Mouse (Mus musculus): ENCODE data around the gene Gm13290. TPM values are rescaled to one million over a fixed set of nuclear protein-coding genes. Genes with fewer than 3 reads are reported as not detected.
"Not testable (repeated sequence)": the region's sequence is repeated elsewhere in the genome, so short reads cannot be mapped to it uniquely, and the experiment has no call there.

The Gm13290 gene
- total RNA-seq, 2 experiments from 2014 or later, result not detected

DNA sequence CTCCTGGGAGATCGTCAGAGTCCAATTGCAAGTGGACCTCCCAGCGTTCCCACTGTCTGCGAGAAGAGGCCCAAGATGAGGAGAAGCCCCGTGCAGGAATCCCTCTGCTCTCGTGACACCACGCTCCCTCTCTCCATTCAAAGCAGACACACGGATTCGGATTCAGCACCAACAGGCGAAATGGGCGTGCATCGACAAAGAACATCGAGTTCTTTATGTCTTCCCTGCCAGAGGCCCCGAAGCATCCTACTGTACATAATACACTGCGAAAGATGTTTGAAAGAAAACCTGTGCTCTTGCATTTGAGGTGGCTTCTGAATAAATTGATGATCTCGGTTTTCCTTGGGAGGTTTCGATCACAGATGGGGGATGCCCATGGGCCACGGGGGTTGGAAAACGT lies 6.7 kb downstream of the Gm13290 start:
- intact Hi-C loops (cut with DNase I); DNase-seq: not testable (repeated sequence)

GRCm38 (mm10) chr4:88781831-88782230 lies 8.2 kb downstream of the Gm13290 start, which contains the start of gene Ifnz:
Gene Ifnz (plus strand): TSS chr4:88782131.
- DNase-seq; intact Hi-C loops (cut with DNase I): not testable (repeated sequence)

DNA sequence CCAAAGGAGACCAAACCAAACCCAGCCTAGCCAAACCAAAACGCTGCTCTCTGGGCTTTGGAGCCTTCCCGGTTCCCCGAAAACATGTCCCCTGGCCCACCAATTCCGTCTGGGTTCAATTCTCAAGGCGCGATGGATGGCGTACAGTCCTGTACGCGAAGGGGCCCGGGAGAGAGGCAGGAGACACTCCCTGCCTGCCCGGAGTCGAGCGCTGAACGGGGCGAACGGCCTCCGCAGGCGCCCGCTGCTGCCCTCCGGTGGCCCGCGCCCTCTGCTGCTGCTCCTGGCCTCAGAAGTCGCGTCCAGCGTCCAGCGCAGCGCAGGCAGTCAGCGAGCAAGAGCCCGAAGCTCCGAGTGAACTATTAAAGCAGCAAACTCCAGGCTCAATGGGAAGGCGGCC lies 8.7 kb downstream of the Gm13290 start:
- DNase-seq; intact Hi-C loops (cut with DNase I): not testable (repeated sequence)

DNA sequence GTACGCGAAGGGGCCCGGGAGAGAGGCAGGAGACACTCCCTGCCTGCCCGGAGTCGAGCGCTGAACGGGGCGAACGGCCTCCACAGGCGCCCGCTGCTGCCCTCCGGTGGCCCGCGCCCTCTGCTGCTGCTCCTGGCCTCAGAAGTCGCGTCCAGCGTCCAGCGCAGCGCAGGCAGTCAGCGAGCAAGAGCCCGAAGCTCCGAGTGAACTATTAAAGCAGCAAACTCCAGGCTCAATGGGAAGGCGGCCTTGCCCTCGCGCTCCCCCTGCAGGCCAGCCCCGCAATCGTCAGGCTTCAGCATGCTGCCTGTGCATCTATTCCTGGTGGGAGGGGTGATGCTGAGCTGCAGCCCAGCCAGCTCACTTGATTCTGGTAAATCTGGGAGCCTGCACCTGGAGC lies 11.8 kb downstream of the Gm13290 start, which contains the start of gene Gm13276:
TSS of gene Gm13276 (plus strand) at position 301 of the 400 bp plus-strand sequence.
- intact Hi-C loops (cut with DNase I); DNase-seq: not testable (repeated sequence)

GRCm38 (mm10) chr4:88788402-88788801 lies 14.8 kb downstream of the Gm13290 start, which contains the start of gene Gm13277:
Gene Gm13277 (plus strand): TSS chr4:88788632.
- peak; percentile 56 to 63 for DNase-seq
- intact Hi-C loops (cut with DNase I), result not testable (repeated sequence)

DNA sequence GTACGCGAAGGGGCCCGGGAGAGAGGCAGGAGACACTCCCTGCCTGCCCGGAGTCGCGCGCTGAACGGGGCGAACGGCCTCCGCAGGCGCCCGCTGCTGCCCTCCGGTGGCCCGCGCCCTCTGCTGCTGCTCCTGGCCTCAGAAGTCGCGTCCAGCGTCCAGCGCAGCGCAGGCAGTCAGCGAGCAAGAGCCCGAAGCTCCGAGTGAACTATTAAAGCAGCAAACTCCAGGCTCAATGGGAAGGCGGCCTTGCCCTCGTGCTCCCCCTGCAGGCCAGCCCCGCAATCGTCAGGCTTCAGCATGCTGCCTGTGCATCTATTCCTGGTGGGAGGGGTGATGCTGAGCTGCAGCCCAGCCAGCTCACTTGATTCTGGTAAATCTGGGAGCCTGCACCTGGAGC lies 17.6 kb downstream of the Gm13290 start, which contains the start of gene Gm13278:
TSS of gene Gm13278 (plus strand) at position 301 of the 400 bp plus-strand sequence.
- DNase-seq; intact Hi-C loops (cut with DNase I): not testable (repeated sequence)

- DNase-seq, result peak; percentile 67 to 87
- intact Hi-C loops (cut with DNase I), result not testable (repeated sequence)
Measured at GRCm38 (mm10) chr4:88793936-88794675, 20.5 kb downstream of the Gm13290 start, which contains the start of gene Gm13275. Gene Gm13275 (plus strand): TSS chr4:88794487.

- DNase-seq; intact Hi-C loops (cut with DNase I): not testable (repeated sequence)
Measured at GRCm38 (mm10) chr4:88797097-88797496, 23.5 kb downstream of the Gm13290 start, which contains the start of gene Gm13279. Gene Gm13279 (plus strand): TSS chr4:88797397.

- DNase-seq; intact Hi-C loops (cut with DNase I): not testable (repeated sequence)
Measured at GRCm38 (mm10) chr4:88799365-88799764, 25.7 kb downstream of the Gm13290 start, which contains the start of gene Gm13285. Gene Gm13285 (plus strand): TSS chr4:88799665.

DNA sequence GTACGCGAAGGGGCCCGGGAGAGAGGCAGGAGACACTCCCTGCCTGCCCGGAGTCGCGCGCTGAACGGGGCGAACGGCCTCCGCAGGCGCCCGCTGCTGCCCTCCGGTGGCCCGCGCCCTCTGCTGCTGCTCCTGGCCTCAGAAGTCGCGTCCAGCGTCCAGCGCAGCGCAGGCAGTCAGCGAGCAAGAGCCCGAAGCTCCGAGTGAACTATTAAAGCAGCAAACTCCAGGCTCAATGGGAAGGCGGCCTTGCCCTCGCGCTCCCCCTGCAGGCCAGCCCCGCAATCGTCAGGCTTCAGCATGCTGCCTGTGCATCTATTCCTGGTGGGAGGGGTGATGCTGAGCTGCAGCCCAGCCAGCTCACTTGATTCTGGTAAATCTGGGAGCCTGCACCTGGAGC lies 29.3 kb downstream of the Gm13290 start, which contains the start of gene Gm13287:
TSS of gene Gm13287 (plus strand) at position 301 of the 400 bp plus-strand sequence.
- intact Hi-C loops (cut with DNase I); DNase-seq: not testable (repeated sequence)

GRCm38 (mm10) chr4:88805231-88805630 lies 31.6 kb downstream of the Gm13290 start, which contains the start of gene Gm13288:
Gene Gm13288 (plus strand): TSS chr4:88805531.
- DNase-seq; intact Hi-C loops (cut with DNase I): not testable (repeated sequence)

DNA sequence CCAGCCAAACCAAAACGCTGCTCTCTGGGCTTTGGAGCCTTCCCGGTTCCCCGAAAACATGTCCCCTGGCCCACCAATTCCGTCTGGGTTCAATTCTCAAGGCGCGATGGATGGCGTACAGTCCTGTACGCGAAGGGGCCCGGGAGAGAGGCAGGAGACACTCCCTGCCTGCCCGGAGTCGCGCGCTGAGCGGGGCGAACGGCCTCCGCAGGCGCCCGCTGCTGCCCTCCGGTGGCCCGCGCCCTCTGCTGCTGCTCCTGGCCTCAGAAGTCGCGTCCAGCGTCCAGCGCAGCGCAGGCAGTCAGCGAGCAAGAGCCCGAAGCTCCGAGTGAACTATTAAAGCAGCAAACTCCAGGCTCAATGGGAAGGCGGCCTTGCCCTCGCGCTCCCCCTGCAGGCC lies 32.1 kb downstream of the Gm13290 start:
- intact Hi-C loops (cut with DNase I), result not testable (repeated sequence)
- peak; percentile 23 to 29 for DNase-seq

DNA sequence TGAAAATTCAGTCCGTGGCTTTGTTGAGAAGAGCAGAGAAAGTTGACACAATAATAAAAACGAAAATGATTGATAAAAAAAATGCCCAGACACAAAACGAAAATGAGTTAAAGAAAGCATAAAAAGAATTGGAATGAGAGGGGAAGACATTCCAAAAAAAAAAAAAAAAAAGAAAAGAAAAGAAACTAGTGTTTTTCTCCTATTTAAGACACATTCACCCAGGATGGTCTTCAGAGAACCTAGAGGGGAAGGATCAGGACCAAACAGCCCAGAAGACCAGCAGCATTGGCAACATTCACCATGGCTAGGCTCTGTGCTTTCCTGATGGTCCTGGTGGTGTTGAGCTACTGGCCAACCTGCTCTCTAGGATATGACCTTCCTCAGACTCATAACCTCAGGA lies 42.3 kb downstream of the Gm13290 start, which contains the start of gene Ifna7:
TSS of gene Ifna7 (plus strand) at position 301 of the 400 bp plus-strand sequence.
- intact Hi-C loops (cut with DNase I), result no loop called here
- DNase-seq, result no peak

- intact Hi-C loops (cut with DNase I), result loop anchor here (5.0 kb wide), 1 partner anchor 137 kb away; the partner anchor contains the start of gene Ifna2
- no peak for DNase-seq
Measured at GRCm38 (mm10) chr4:88819659-88820058, 46.0 kb downstream of the Gm13290 start, which contains the start of gene Ifna11. Gene Ifna11 (plus strand): TSS chr4:88819959.

DNA sequence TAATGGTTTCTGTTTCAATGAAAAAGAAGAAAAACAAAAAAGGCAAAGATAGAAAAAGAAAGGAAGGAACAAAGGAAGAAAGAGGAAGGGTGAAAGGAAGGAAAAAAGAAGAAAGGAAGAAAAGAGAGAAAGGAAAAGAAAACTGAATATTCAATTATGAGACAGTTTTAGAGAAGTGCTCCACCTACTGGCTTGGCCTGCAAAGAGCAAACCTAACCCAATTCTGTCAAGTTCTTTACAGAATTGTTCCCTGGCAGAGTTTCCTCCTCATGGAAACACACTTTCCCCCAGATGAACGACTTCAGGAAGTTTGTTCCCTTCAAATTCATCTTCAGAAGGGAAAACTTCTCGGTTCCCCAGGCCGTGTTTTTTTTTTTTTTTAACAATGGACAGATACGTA lies 49.4 kb downstream of the Gm13290 start:
- intact Hi-C loops (cut with DNase I), result loop anchor here (5.0 kb wide), 1 partner anchor 141 kb away; the partner anchor contains the start of gene Ifna2
- no peak for DNase-seq

Other genes starting within 250 kb of the Gm13290 start
- not detected for gene Ifna15, start 215.6 kb upstream of the Gm13290 start, total RNA-seq (2021)
- not detected for gene Ifna14, start 202.0 kb upstream of the Gm13290 start, total RNA-seq (2021)
- gene Ifna9, start 181.4 kb upstream of the Gm13290 start, total RNA-seq (2021), result not detected
- not detected for gene Ifna12, start 170.5 kb upstream of the Gm13290 start, total RNA-seq (2021)
- gene C87499, start 139.4 kb upstream of the Gm13290 start, total RNA-seq (2021), result not detected
- gene Ifna13, start 129.4 kb upstream of the Gm13290 start, total RNA-seq (2021), result not detected
- gene Ifna16, start 96.9 kb upstream of the Gm13290 start, total RNA-seq (2021), result not detected
- gene Ifna2, start 89.9 kb upstream of the Gm13290 start, total RNA-seq (2021), result not detected
- gene Ifnab, start 82.5 kb upstream of the Gm13290 start, total RNA-seq (2021), result not detected
- under 1 TPM; 0.39 to 0.43 TPM for gene Gm26566, start 52.0 kb upstream of the Gm13290 start, total RNA-seq (2021)
- 10 to 100 TPM; 69.3 to 71.1 TPM for gene Klhl9, start 51.4 kb upstream of the Gm13290 start, total RNA-seq (2021)
- gene Gm13271, start 19.0 kb upstream of the Gm13290 start, total RNA-seq (2021), result not detected
- gene Gm13283, start 13.7 kb upstream of the Gm13290 start, total RNA-seq (2021), result not detected
- not detected for gene Gm13289, start 3.1 kb downstream of the Gm13290 start, total RNA-seq (2021)
- gene Gm13272, start 6.0 kb downstream of the Gm13290 start, total RNA-seq (2021), result not detected
- not detected for gene Ifnz, start 8.3 kb downstream of the Gm13290 start, total RNA-seq (2021)
- not detected for gene Gm13276, start 11.9 kb downstream of the Gm13290 start, total RNA-seq (2021)
- not detected for gene Gm13277, start 14.8 kb downstream of the Gm13290 start, total RNA-seq (2021)
- not detected for gene Gm13278, start 17.7 kb downstream of the Gm13290 start, total RNA-seq (2021)
- not detected for gene Gm13275, start 20.7 kb downstream of the Gm13290 start, total RNA-seq (2021)
- gene Gm13279, start 23.6 kb downstream of the Gm13290 start, total RNA-seq (2021), result not detected
- gene Gm13285, start 25.8 kb downstream of the Gm13290 start, total RNA-seq (2021), result under 1 TPM; 0.19 TPM
- gene Gm13287, start 29.4 kb downstream of the Gm13290 start, total RNA-seq (2021), result not detected
- gene Gm13288, start 31.7 kb downstream of the Gm13290 start, total RNA-seq (2021), result not detected
- gene Ifna7, start 42.4 kb downstream of the Gm13290 start, total RNA-seq (2021), result not detected
- gene Ifna11, start 46.1 kb downstream of the Gm13290 start, total RNA-seq (2021), result not detected
- gene Ifna6, start 53.6 kb downstream of the Gm13290 start, total RNA-seq (2021), result not detected
- not detected for gene Ifna5, start 61.7 kb downstream of the Gm13290 start, total RNA-seq (2021)
- gene Ifna4, start 68.0 kb downstream of the Gm13290 start, total RNA-seq (2021), result not detected
- gene Ifna1, start 76.3 kb downstream of the Gm13290 start, total RNA-seq (2021), result not detected
- gene Ifne, start 106.4 kb downstream of the Gm13290 start, total RNA-seq (2021), result not detected